Mouse (Mus musculus) heart, postnatal 0 days (tissue): Measurements from ENCODE around the gene Bmp8a.

Experiments
- CTCF ChIP-seq: IDR thresholded peaks from 2 replicates; pipeline ENCODE4 v1.5.1; 2016; ENCODE audit warnings: antibody characterized with exemption, control low read depth, low read depth
- EP300 ChIP-seq: IDR thresholded peaks from 2 replicates; pipeline ENCODE4 v1.6.1; 2016; ENCODE audit warnings: antibody characterized with exemption, low read depth

- TF ChIP-seq EP300, result no peak
- no peak for TF ChIP-seq CTCF
Observed at GRCm38 (mm10) chr4:123292989-123293388, 50.1 kb downstream of the Bmp8a start.
